Mouse (Mus musculus) cortical plate, adult 2 months (tissue): ENCODE measurements at regions not wholly inside any gene's neighbourhood (a gene's known extent, or its start where the extent isn't known, plus 50 kb on each side); places are given as distances from the start of the nearest gene placed in this dataset.

Experiments
- CTCF ChIP-seq: fragments of 200-500 bp; IDR thresholded peaks from 2 replicates; pipeline ENCODE4 v1.5.1; 2011; ENCODE audit warnings: mild to moderate bottlenecking, control low read depth, low read length; ENCODE audit not compliant: insufficient read depth; ENCODE audit errors: extremely low read depth
- POLR2A ChIP-seq: fragments of 200-500 bp; IDR thresholded peaks from 2 replicates; pipeline ENCODE4 v1.6.1; 2011; ENCODE audit warnings: mild to moderate bottlenecking, low read length, control low read depth; ENCODE audit not compliant: insufficient read depth; ENCODE audit errors: extremely low read depth

DNA sequence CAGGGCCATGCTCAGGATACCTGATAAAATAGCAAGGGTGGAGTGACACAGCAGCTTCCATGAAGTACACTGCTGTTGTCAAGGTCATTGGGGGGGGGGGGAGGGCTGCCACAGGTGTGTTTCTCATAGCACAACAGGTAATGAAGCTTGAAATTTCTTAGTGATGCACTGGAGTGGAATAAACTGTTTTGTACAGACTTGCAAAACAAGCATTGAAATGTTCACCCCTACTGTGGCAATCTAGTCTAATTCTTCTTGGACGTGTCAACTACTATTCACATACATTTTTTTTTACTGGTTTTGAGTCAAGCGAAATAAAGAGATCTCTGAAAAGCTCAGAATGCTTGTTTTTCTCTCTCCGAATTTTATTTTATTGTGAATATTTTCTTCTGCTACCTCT, 281.6 kb downstream of the Grxcr1 start:
- TF ChIP-seq CTCF (no peak), POLR2A (no peak)
